Mouse (Mus musculus): Measurements from ENCODE around the gene Cep112.

The Cep112 gene

GRCm38 (mm10) chr11:108605301-108605700 lies 180.3 kb downstream of the Cep112 start:
- DNase-seq (ENCODE audit: low spot score in 2 of 2), result no peak

GRCm38 (mm10) chr11:108606036-108606435 lies 181.0 kb downstream of the Cep112 start:
- no peak for DNase-seq (ENCODE audit: low spot score in 2 of 2)

- DNase-seq (ENCODE audit: low spot score in 2 of 2), result no peak
Measured at GRCm38 (mm10) chr11:108606836-108607235, 181.8 kb downstream of the Cep112 start.

DNA sequence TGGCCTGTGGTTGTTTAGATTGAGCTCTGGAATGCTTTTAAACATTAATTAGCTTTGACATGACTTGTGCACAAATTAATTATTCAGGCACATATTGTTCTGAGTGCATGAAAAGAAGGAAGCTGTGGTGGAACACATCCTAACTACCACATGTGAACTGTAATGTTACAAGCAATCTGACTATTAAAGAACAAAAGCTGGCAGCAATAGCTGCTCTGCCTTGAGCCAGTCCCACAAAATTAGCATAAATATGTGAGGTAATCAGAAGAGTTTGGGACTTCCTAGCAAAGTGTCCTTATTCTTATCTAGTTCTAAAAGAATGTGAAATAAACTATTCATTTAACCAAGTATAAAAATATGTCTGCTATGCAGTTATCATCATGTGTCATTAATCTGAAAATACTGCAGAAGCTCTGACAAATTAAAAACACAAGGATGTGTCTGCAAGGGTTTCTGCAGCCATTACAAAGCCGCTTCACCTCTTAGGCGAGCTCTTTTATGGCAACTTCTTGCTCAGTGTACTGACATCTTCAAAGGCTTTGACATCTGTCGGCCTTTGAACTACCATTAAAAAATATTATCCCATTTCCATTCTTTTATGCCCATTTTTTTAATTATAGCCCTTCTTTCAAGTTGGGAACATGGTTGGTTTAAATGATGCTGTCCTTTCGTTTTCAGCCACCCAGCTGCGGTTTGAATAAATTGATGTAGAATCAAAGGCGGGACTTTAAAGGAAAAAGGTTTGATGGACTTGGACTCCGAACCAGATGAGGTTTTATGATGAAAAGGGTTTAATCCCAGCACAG lies 195.8 kb downstream of the Cep112 start:
- DNase-seq (ENCODE audit: low spot score in 2 of 2), result no peak

GRCm38 (mm10) chr11:108621434-108621901 lies 196.5 kb downstream of the Cep112 start:
- DNase-seq (ENCODE audit: low spot score in 2 of 2), result no peak

GRCm38 (mm10) chr11:108625546-108626232 lies 200.7 kb downstream of the Cep112 start:
- no peak for DNase-seq (ENCODE audit: low spot score in 2 of 2)

GRCm38 (mm10) chr11:108637780-108638179 lies 212.8 kb downstream of the Cep112 start:
- DNase-seq (ENCODE audit: low spot score in 2 of 2), result no peak

DNA sequence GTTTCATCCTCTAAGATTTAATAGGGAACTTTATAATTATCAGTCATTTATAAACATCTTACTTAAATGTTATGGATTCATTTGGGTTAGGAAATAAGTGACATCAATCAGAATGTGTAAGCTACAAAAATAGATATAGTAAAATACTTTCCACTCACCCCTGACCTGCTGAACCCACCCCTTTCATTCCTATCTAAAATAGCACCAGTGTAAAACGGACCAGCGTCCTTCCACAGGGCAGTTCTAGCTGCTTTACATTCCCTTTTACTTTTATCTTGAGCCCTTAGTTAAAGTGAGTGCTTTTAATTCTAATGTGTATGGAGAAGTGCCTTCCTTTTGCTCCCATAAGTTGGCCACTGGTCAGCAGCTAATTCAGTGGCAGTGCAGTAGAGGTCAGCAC lies 230.6 kb downstream of the Cep112 start:
- no peak for DNase-seq (ENCODE audit: low spot score in 2 of 2)

GRCm38 (mm10) chr11:108682014-108682413 lies 257.0 kb downstream of the Cep112 start:
- no peak for DNase-seq (ENCODE audit: low spot score in 2 of 2)

GRCm38 (mm10) chr11:108696563-108696962 lies 271.6 kb downstream of the Cep112 start:
- DNase-seq (ENCODE audit: low spot score in 2 of 2), result no peak

DNA sequence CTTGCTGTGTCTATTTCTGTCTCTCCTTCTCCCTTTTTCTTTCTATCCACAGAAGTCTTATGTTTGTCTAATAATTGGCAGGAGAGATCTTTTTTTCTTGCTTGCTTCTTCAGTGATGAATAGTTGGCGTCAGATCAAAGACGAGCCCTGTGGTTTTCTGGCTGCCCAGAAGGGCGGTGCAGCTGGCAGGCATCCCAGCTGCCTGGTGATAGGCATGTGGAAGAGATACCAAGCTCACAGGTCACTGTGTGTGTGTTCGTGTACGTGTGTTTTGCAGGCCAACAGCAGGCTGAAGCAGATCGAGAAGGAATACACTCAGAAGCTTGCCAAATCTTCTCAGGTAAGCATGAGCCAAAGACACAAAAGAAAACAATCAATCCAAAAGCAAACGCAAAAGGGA lies 327.3 kb downstream of the Cep112 start:
- peak; percentile 8 to 30 for DNase-seq (ENCODE audit: low spot score in 2 of 2)

GRCm38 (mm10) chr11:108752765-108753164 lies 327.8 kb downstream of the Cep112 start:
- DNase-seq (ENCODE audit: low spot score in 2 of 2), result no peak

- no peak for DNase-seq (ENCODE audit: low spot score in 2 of 2)
Measured at GRCm38 (mm10) chr11:108753361-108754240, 328.6 kb downstream of the Cep112 start.

GRCm38 (mm10) chr11:108757211-108757610 lies 332.2 kb downstream of the Cep112 start:
- DNase-seq (ENCODE audit: low spot score in 2 of 2), result no peak

- DNase-seq (ENCODE audit: low spot score in 2 of 2), result no peak
Measured at GRCm38 (mm10) chr11:108757626-108758430, 332.8 kb downstream of the Cep112 start.

- no peak for DNase-seq (ENCODE audit: low spot score in 2 of 2)
Measured at GRCm38 (mm10) chr11:108770064-108770463, 345.1 kb downstream of the Cep112 start.

DNA sequence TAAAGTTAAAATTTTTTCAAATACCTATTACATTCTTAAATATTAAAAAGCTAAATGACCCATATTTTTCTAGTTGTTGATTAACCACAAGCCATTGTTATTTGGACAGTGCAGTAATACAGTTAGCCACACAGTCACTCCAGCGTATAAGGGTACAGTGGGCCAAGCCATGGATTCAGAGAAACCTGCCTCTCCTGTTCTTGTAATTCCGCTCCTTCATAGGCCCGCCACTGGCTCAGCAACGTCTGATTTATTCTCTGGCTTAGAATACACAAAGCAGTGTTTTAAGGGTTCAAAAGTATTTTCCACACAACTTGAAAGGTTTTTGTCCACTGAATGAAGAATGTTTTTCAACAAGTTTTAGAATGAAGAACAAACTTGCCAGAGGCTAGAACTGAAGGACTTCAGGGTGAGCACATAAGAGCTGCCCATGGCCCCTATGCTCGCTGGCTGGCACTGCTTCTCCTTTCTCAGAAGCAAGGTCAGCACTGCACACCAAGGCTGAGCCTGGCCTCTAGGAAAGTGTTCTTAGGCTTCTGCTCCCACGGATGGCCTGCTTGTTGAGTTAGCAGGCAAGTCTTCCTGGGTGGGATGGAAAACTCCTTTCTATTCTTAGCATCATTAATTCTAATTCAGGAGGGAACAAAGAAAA lies 349.2 kb downstream of the Cep112 start:
- no peak for DNase-seq (ENCODE audit: low spot score in 2 of 2)

GRCm38 (mm10) chr11:108777158-108777557 lies 352.2 kb downstream of the Cep112 start:
- DNase-seq (ENCODE audit: low spot score in 2 of 2), result no peak

DNA sequence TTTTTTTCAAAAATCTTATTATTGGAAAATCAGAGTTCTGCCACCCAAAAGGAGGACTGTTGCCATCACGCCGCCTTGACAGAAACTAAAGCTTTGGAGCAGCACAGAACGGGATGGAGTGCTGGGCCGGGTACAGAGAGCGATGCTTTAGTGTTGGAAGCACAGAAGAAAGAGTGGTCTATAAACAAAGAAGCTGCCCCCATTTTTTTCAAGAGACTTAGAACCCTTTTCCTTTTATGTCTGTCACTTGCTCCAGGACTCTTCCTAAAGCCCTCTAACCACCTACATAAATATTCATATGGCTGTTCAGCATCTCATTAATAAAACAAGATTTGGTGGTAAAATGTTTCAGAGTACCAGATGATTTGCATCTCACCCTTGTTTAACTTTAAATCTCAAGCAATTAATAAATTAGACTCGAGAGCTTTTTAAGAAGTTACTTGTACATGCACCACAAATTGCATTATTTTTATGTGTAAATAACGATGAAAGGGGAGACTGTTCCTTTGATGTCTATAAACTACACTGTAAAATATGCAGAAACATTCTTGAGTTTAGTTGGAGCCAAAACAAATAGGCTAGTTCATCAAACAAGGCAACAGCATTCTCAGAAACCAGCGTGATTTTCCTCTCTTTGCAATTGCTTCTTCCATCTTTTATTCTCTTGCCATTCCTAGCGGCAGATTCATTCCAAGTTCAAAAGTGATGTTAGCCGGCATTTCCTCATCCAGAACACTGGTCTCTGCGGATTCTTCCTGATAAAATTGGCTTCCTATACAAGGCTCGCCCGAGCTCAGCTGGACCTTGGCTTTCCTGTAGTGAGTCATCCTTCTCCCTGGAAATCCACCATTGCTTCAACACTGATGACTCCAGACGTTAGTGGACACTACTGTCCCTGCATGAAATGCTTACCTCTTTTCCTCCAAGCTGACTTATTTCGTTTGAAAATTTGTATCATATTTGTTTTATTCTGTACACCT lies 355.6 kb downstream of the Cep112 start:
- peak in 1 of 2 experiments; percentile 2 for DNase-seq (ENCODE audit: low spot score in 2 of 2)

Measured in urinary bladder, adult 18-20 months (tissue).